Mouse (Mus musculus) lung, embryonic 16.5 days (tissue): ENCODE data around the gene Zfp26. TPM values are rescaled to one million over a fixed set of nuclear protein-coding genes. Genes with fewer than 3 reads are reported as not detected.
A peak's percentile ranks its signal among the peaks of the same experiment; 100 is the strongest.

Experiments used
- ATAC-seq: fragments of 200-750 bp; cut with Nextera tagmentation; 2 replicates; pipeline ENCODE4 v1.8.0; 2017; ENCODE audit warnings: low read depth, mild to moderate bottlenecking, moderate library complexity
- H3K27ac ChIP-seq: fragments of 300-500 bp; sonication (generic); 2 replicates; pipeline ENCODE4 v1.5.1; 2014; ENCODE audit warnings: mild to moderate bottlenecking, control low read depth, low read length
- H3K27me3 ChIP-seq: fragments of 300-500 bp; sonication (generic); 2 replicates; pipeline ENCODE4 v1.6.1; 2014; ENCODE audit warnings: low read depth, low read length, mixed read lengths; ENCODE audit not compliant: control insufficient read depth, insufficient read depth
- H3K36me3 ChIP-seq: fragments of 300-500 bp; sonication (generic); 2 replicates; pipeline ENCODE4 v1.6.1; 2014; ENCODE audit warnings: low read length; ENCODE audit not compliant: control insufficient read depth, insufficient read depth
- H3K4me1 ChIP-seq: fragments of 300-500 bp; sonication (generic); replicated peaks from 2 replicates; pipeline ENCODE4 v1.6.1; 2014; ENCODE audit warnings: low read length, mixed read lengths; ENCODE audit not compliant: control insufficient read depth, insufficient read depth
- H3K4me2 ChIP-seq: fragments of 300-500 bp; sonication (generic); 2 replicates; pipeline ENCODE4 v1.6.1; 2014; ENCODE audit warnings: low read depth, low read length, control low read depth
- H3K4me3 ChIP-seq: fragments of 300-500 bp; sonication (generic); 2 replicates; pipeline ENCODE4 v1.5.1; 2014; ENCODE audit warnings: mild to moderate bottlenecking, low read length, control low read depth
- H3K9ac ChIP-seq: fragments of 300-500 bp; sonication (generic); 2 replicates; pipeline ENCODE4 v1.6.1; 2014; ENCODE audit warnings: low read length, control low read depth
- H3K9me3 ChIP-seq: fragments of 300-500 bp; sonication (generic); 2 replicates; pipeline ENCODE4 v1.6.1; 2016; ENCODE audit warnings: low read length; ENCODE audit not compliant: control insufficient read depth
- WGBS: fragments of 180-500 bp; shearing (Covaris S2); extraction: QIAGEN DNeasy Blood & Tissue Kit; methylation state at CpG from one replicate; pipeline ENCODE4 v1.1.7; 2014; 5-methylcytosine and 5-hydroxymethylcytosine counted together
- polyA plus RNA-seq: library from polyadenylated mRNA; unstranded; fragments of >200 nt; fragmentation: Nextera tagmentation; extraction: Ambion mirVana; gene quantifications from 2 replicates; pipeline ENCODE4 v1.2.1, GENCODE M21; 2015

Gene Zfp26
- 20.5 and 21.5 TPM in 2 replicates for polyA plus RNA-seq

- H3K27me3 ChIP-seq, result no peaks in the 10 kb centered on the region
- peak within 1 kb of the TSS; percentile 64 for H3K4me2 ChIP-seq
- H3K9ac ChIP-seq, result peak within 1 kb of the TSS; percentile 91
- peaks cover 10% of the 10 kb centered on the region for H3K4me1 ChIP-seq
- peaks cover 12% of the 10 kb centered on the region for H3K36me3 ChIP-seq
- WGBS, result under 1% methylated on average over 48 of the region's 48 CpGs
- peak; percentile 96 for ATAC-seq
- H3K27ac ChIP-seq, result peak within 1 kb of the TSS; percentile 94
- no peaks in the 10 kb centered on the region for H3K9me3 ChIP-seq
- peak within 1 kb of the TSS; percentile 83 for H3K4me3 ChIP-seq
Measured at GRCm38 (mm10) chr9:20459377-20460317, at the start of gene Zfp26. TSS of gene Zfp26 (minus strand) at chr9:20460162.

DNA sequence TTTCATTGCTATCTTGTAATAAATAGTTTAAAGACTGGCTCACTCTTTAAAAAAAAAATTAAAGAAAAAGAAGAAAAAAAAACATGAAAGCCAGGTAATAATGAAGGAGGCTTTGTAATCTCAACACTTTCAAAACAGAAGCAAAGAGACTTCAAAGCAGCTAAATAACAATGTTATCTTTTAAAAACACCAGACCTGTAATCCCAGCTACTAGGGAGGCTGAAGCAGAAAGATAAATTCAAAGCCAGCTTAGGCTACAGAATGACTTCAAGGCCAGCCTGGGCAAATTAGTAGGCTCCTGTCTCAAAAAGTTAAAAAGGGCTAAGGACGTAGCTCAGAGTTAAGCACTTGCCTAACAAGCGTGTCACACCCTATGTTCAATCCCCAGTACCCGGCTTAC is 49.7 kb upstream of the Zfp26 start:
- 79% methylated on average over 3 of the region's 3 CpGs for WGBS
- Histone ChIP-seq H3K4me3 (no peak overlapping the region), H3K9ac (no peak overlapping the region), H3K36me3 (peaks cover 19% of the 10 kb centered on the region), H3K9me3 (no peaks in the 10 kb centered on the region), H3K4me1 (peaks cover 16% of the 10 kb centered on the region), H3K27me3 (no peaks in the 10 kb centered on the region), H3K4me2 (no peak overlapping the region), H3K27ac (no peak overlapping the region)
- no peak for ATAC-seq

DNA sequence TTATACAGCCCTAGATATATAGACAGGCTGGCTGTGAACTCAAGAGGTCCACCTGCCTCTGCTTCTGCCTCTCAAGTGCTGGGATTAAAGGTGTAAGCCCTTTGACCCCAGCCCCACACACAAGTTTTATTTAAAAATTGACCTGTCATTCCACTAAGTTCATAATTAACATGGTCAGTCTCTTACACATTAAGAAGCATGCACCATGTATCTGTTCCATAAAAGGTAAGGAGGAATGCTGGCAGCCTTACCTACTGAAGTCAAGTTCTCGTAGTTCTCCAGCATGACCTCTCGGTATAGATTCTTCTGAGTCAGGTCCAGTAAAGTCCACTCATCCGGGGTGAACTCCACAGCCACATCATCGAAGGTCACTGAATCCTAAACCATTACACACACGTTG is 44.8 kb upstream of the Zfp26 start:
- Histone ChIP-seq H3K36me3 (peaks cover 39% of the 10 kb centered on the region), H3K27ac (no peak overlapping the region), H3K4me3 (no peak overlapping the region), H3K27me3 (no peaks in the 10 kb centered on the region), H3K4me2 (no peak overlapping the region), H3K4me1 (no peaks in the 10 kb centered on the region), H3K9ac (no peak overlapping the region), H3K9me3 (no peaks in the 10 kb centered on the region)
- WGBS, result 83% methylated on average over 5 of the region's 5 CpGs
- no peak for ATAC-seq

- H3K9me3 ChIP-seq, result no peaks in the 10 kb centered on the region
- peak overlapping the region; percentile 97 for H3K9ac ChIP-seq
- H3K27ac ChIP-seq, result peak overlapping the region; percentile 99
- no peaks in the 10 kb centered on the region for H3K27me3 ChIP-seq
- peak; percentile 12; the same call in 1 of the 2 replicates for ATAC-seq
- peaks cover 14% of the 10 kb centered on the region; the same call in 1 of the 2 replicates for H3K4me1 ChIP-seq
- H3K4me3 ChIP-seq, result peak overlapping the region; percentile 93
- WGBS, result 3% methylated on average over 9 of the region's 9 CpGs
- peak overlapping the region; percentile 73 for H3K4me2 ChIP-seq
- H3K36me3 ChIP-seq, result peaks cover 22% of the 10 kb centered on the region
Measured at GRCm38 (mm10) chr9:20493281-20493680, 33.3 kb upstream of the Zfp26 start.

DNA sequence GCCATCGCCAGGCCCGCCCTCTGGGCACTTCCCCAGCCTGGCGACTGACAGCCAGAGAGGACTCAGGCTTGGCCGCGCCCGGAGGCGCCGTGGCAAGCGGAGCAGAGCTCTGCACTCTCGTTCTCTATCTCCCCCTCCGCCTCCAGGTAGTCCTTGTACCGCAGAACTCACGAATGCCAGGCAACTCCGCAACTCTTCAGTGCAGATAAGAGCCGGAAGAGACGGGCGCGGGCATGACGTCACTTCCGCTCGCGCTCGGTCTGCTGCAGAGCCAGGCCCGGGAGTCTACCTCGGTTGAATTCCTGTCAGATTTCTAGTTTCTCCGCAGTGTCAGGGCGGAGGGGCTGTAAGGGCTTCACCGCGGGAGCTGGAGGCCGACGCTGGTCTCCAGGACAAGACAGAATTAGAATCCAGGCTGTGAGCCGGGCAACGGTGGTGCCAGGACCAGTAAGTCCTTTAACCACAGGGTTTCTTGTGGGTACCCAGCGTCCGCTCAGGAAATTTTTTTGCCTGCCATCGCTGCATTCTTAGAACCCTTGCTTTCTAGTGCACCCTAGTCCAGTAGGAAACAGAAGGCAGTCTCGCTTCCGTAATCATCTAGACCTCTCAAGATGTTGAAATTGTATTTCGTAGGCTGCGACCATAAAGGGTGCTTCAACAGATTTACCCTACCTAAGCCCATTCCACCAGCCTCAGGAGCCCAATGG is 32.7 kb upstream of the Zfp26 start, which contains the start of gene Zfp426:
Gene Zfp426, minus strand, starts transcription at position 220 of the 707 bp plus-strand sequence.
- under 1% methylated on average over 40 of the region's 40 CpGs for WGBS
- Histone ChIP-seq H3K9me3 (no peaks in the 10 kb centered on the region), H3K9ac (peak within 1 kb of the TSS; percentile 97), H3K4me2 (peak within 1 kb of the TSS; percentile 73), H3K27me3 (no peaks in the 10 kb centered on the region), H3K4me3 (peak within 1 kb of the TSS; percentile 93), H3K4me1 (peaks cover 14% of the 10 kb centered on the region; the same call in 1 of the 2 replicates), H3K27ac (peak within 1 kb of the TSS; percentile 99), H3K36me3 (peaks cover 16% of the 10 kb centered on the region)
- peak; percentile 97 for ATAC-seq

DNA sequence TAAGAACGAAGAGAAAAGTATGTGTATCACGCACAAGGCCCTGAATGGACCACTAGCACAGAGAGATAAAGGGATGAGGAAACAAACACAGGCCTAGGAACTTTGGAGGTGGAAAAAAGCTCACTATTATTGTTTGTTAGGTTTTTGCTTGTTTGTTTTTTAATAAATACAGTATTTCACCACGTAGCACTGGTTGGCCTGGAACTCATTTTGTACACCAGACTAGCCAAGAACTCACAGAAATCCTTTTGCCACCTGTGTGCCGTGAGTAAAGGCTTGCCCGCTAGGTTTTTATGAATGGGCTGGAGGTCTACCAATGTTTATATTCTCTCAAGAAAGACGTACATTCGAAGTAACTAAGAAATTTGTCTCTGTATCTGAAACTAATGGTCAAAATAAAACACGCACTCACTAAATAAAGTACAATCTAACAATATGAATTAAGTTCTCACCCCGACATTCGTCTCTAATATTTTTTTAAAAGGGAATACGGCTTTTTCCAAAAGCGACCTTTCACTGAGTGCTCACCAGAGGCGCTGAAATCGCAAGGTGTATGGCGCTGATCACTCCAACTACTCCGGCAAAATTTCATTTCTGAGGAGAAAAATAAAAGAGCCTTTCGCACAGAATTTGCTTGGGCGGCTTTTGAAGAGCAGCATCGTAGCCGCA is 32.0 kb upstream of the Zfp26 start:
- ATAC-seq, result no peak
- Histone ChIP-seq H3K27me3 (no peaks in the 10 kb centered on the region), H3K9me3 (no peaks in the 10 kb centered on the region), H3K36me3 (peaks cover 13% of the 10 kb centered on the region), H3K4me2 (peak overlapping the region; percentile 73), H3K4me3 (peak overlapping the region; percentile 93), H3K4me1 (peaks cover 14% of the 10 kb centered on the region; the same call in 1 of the 2 replicates), H3K27ac (peak overlapping the region; percentile 99), H3K9ac (peak overlapping the region; percentile 97)
- WGBS, result 6% methylated on average over 20 of the region's 20 CpGs

- Histone ChIP-seq H3K27me3 (no peaks in the 10 kb centered on the region), H3K4me1 (peaks cover 14% of the 10 kb centered on the region; the same call in 1 of the 2 replicates), H3K4me3 (no peak overlapping the region), H3K9me3 (no peaks in the 10 kb centered on the region), H3K4me2 (no peak overlapping the region), H3K9ac (no peak overlapping the region), H3K27ac (no peak overlapping the region), H3K36me3 (peaks cover 11% of the 10 kb centered on the region)
- no peak for ATAC-seq
- WGBS, result 90% methylated on average over 5 of the region's 5 CpGs
Measured at GRCm38 (mm10) chr9:20489536-20489935, 29.6 kb upstream of the Zfp26 start.

DNA sequence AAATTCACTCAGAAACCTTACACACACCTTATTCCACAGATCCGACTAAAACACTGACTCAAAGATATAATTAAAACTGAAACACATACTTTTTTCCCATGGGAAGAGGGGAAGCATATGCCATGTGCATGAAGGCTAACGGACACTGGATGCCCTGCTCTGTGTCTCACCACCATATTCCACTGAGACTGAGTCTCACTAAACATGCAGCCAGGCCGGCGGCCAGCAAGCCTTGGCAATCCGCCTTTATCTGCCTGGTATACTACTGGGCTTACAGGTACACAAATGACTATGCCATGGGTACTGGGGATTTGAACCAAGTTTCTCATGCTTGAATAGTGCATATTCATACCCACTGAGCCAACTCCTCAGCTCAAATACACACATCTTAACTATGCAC is 19.4 kb upstream of the Zfp26 start:
- WGBS, result 90% methylated on average over 5 of the region's 5 CpGs
- Histone ChIP-seq H3K4me1 (no peaks in the 10 kb centered on the region; the same call in 1 of the 2 replicates), H3K9me3 (no peaks in the 10 kb centered on the region), H3K27ac (no peak overlapping the region), H3K36me3 (peaks cover 14% of the 10 kb centered on the region), H3K4me2 (no peak overlapping the region), H3K4me3 (no peak overlapping the region), H3K9ac (no peak overlapping the region), H3K27me3 (no peaks in the 10 kb centered on the region)
- no peak for ATAC-seq
